Mouse (Mus musculus): ENCODE measurements around the gene Gm37240. TPM values are rescaled to one million over a fixed set of nuclear protein-coding genes. Genes with fewer than 3 reads are reported as not detected.

Gm37240 gene
- total and polyA plus RNA-seq, 3 experiments: not detected

GRCm38 (mm10) chr3:85478731-85479130 lies 408.6 kb downstream of the Gm37240 start:
- H3K9me3 ChIP-seq (replicated peaks): no peaks in the 10 kb centered on the region
- H3K36me3 ChIP-seq (replicated peaks): no peaks in the 10 kb centered on the region
- H3K4me3 ChIP-seq (ENCODE audit: low read depth, low read length): no peak overlapping the region
- no peak for ATAC-seq (ENCODE audit: extremely low read depth, insufficient number of reproducible peaks, low FRiP score, poor library complexity, severe bottlenecking)
- DNase-seq (ENCODE audit: low spot score): no peak
- no peaks in the 10 kb centered on the region for H3K4me1 ChIP-seq (ENCODE audit: insufficient read depth, low read depth, low read length)
- TF ChIP-seq POLR2AphosphoS5 (IDR thresholded peaks at IDR 0.05; ENCODE audit: insufficient replicate concordance, low read depth, low read length): no peak
- no peak for TF ChIP-seq GATA1 (IDR thresholded peaks at IDR 0.05; ENCODE audit: borderline replicate concordance, low read length)
- TF ChIP-seq GATA2 (IDR thresholded peaks at IDR 0.05; ENCODE audit: borderline replicate concordance, low read depth, low read length): no peak
- no peak for TF ChIP-seq CTCF (IDR thresholded peaks at IDR 0.05; ENCODE audit: low read depth, low read length)
- no peak for TF ChIP-seq TAL1 (conservative IDR thresholded peaks at IDR 0.05; ENCODE audit: low read depth, low read length)
- no peaks in the 10 kb centered on the region for H3K27me3 ChIP-seq (ENCODE audit: insufficient read depth, low read length)

- Histone ChIP-seq H3K4me1 (ENCODE audit: insufficient read depth, low read depth, low read length) (no peaks in the 10 kb centered on the region), H3K27me3 (ENCODE audit: insufficient read depth, low read length) (peaks cover 2% of the 10 kb centered on the region), H3K4me3 (ENCODE audit: low read depth, low read length) (no peak overlapping the region), H3K9me3 (replicated peaks) (no peaks in the 10 kb centered on the region), H3K36me3 (replicated peaks) (no peaks in the 10 kb centered on the region)
- DNase-seq (ENCODE audit: low spot score): no peak
- TF ChIP-seq POLR2AphosphoS5 (IDR thresholded peaks at IDR 0.05; ENCODE audit: insufficient replicate concordance, low read depth, low read length) (no peak), CTCF (IDR thresholded peaks at IDR 0.05; ENCODE audit: low read depth, low read length) (no peak), TAL1 (conservative IDR thresholded peaks at IDR 0.05; ENCODE audit: low read depth, low read length) (no peak), GATA2 (IDR thresholded peaks at IDR 0.05; ENCODE audit: borderline replicate concordance, low read depth, low read length) (no peak), GATA1 (IDR thresholded peaks at IDR 0.05; ENCODE audit: borderline replicate concordance, low read length) (no peak)
- ATAC-seq (ENCODE audit: extremely low read depth, insufficient number of reproducible peaks, low FRiP score, poor library complexity, severe bottlenecking): no peak
Observed at GRCm38 (mm10) chr3:85469711-85470110, 417.6 kb downstream of the Gm37240 start.

- H3K9me3 ChIP-seq (replicated peaks): no peaks in the 10 kb centered on the region
- no peak for ATAC-seq (ENCODE audit: extremely low read depth, insufficient number of reproducible peaks, low FRiP score, poor library complexity, severe bottlenecking)
- no peaks in the 10 kb centered on the region for H3K36me3 ChIP-seq (replicated peaks)
- TF ChIP-seq CTCF (IDR thresholded peaks at IDR 0.05; ENCODE audit: low read depth, low read length): no peak
- no peak for TF ChIP-seq POLR2AphosphoS5 (IDR thresholded peaks at IDR 0.05; ENCODE audit: insufficient replicate concordance, low read depth, low read length)
- no peak for TF ChIP-seq GATA1 (IDR thresholded peaks at IDR 0.05; ENCODE audit: borderline replicate concordance, low read length)
- no peak for TF ChIP-seq GATA2 (IDR thresholded peaks at IDR 0.05; ENCODE audit: borderline replicate concordance, low read depth, low read length)
- no peak for TF ChIP-seq TAL1 (conservative IDR thresholded peaks at IDR 0.05; ENCODE audit: low read depth, low read length)
- H3K4me1 ChIP-seq (ENCODE audit: insufficient read depth, low read depth, low read length): no peaks in the 10 kb centered on the region
- H3K4me3 ChIP-seq (ENCODE audit: low read depth, low read length): no peak overlapping the region
- H3K27me3 ChIP-seq (ENCODE audit: insufficient read depth, low read length): peaks cover 2% of the 10 kb centered on the region
- DNase-seq (ENCODE audit: low spot score): no peak
Observed at GRCm38 (mm10) chr3:85468995-85469394, 418.3 kb downstream of the Gm37240 start.

GRCm38 (mm10) chr3:85465283-85466025 lies 421.9 kb downstream of the Gm37240 start:
- no peak overlapping the region for H3K4me3 ChIP-seq (ENCODE audit: low read depth, low read length)
- ATAC-seq (ENCODE audit: extremely low read depth, insufficient number of reproducible peaks, low FRiP score, poor library complexity, severe bottlenecking) (no peak), DNase-seq (ENCODE audit: low spot score) (no peak)
- H3K36me3 ChIP-seq (replicated peaks): no peaks in the 10 kb centered on the region
- H3K27me3 ChIP-seq (ENCODE audit: insufficient read depth, low read length): peaks cover 2% of the 10 kb centered on the region
- TF ChIP-seq TAL1 (conservative IDR thresholded peaks at IDR 0.05; ENCODE audit: low read depth, low read length): no peak
- TF ChIP-seq GATA2 (IDR thresholded peaks at IDR 0.05; ENCODE audit: borderline replicate concordance, low read depth, low read length): no peak
- no peak for TF ChIP-seq CTCF (IDR thresholded peaks at IDR 0.05; ENCODE audit: low read depth, low read length)
- TF ChIP-seq GATA1 (IDR thresholded peaks at IDR 0.05; ENCODE audit: borderline replicate concordance, low read length): no peak
- TF ChIP-seq POLR2AphosphoS5 (IDR thresholded peaks at IDR 0.05; ENCODE audit: insufficient replicate concordance, low read depth, low read length): no peak
- H3K4me1 ChIP-seq (ENCODE audit: insufficient read depth, low read depth, low read length): no peaks in the 10 kb centered on the region
- H3K9me3 ChIP-seq (replicated peaks): no peaks in the 10 kb centered on the region

GRCm38 (mm10) chr3:85460021-85460420 lies 427.3 kb downstream of the Gm37240 start:
- no peaks in the 10 kb centered on the region for H3K27me3 ChIP-seq (ENCODE audit: insufficient read depth, low read length)
- H3K9me3 ChIP-seq (replicated peaks): no peaks in the 10 kb centered on the region
- H3K36me3 ChIP-seq (replicated peaks): no peaks in the 10 kb centered on the region
- DNase-seq (ENCODE audit: low spot score) (no peak), ATAC-seq (ENCODE audit: extremely low read depth, insufficient number of reproducible peaks, low FRiP score, poor library complexity, severe bottlenecking) (no peak)
- no peak overlapping the region for H3K4me3 ChIP-seq (ENCODE audit: low read depth, low read length)
- TF ChIP-seq POLR2AphosphoS5 (IDR thresholded peaks at IDR 0.05; ENCODE audit: insufficient replicate concordance, low read depth, low read length): no peak
- no peak for TF ChIP-seq GATA1 (IDR thresholded peaks at IDR 0.05; ENCODE audit: borderline replicate concordance, low read length)
- no peak for TF ChIP-seq CTCF (IDR thresholded peaks at IDR 0.05; ENCODE audit: low read depth, low read length)
- no peak for TF ChIP-seq TAL1 (conservative IDR thresholded peaks at IDR 0.05; ENCODE audit: low read depth, low read length)
- no peak for TF ChIP-seq GATA2 (IDR thresholded peaks at IDR 0.05; ENCODE audit: borderline replicate concordance, low read depth, low read length)
- H3K4me1 ChIP-seq (ENCODE audit: insufficient read depth, low read depth, low read length): no peaks in the 10 kb centered on the region

- ATAC-seq (ENCODE audit: extremely low read depth, insufficient number of reproducible peaks, low FRiP score, poor library complexity, severe bottlenecking) (no peak), DNase-seq (ENCODE audit: low spot score) (no peak)
- TF ChIP-seq POLR2AphosphoS5 (IDR thresholded peaks at IDR 0.05; ENCODE audit: insufficient replicate concordance, low read depth, low read length) (no peak), GATA1 (IDR thresholded peaks at IDR 0.05; ENCODE audit: borderline replicate concordance, low read length) (no peak), CTCF (IDR thresholded peaks at IDR 0.05; ENCODE audit: low read depth, low read length) (no peak), TAL1 (conservative IDR thresholded peaks at IDR 0.05; ENCODE audit: low read depth, low read length) (no peak), GATA2 (IDR thresholded peaks at IDR 0.05; ENCODE audit: borderline replicate concordance, low read depth, low read length) (no peak)
- no peak overlapping the region for H3K4me3 ChIP-seq (ENCODE audit: low read depth, low read length)
- no peaks in the 10 kb centered on the region for H3K4me1 ChIP-seq (ENCODE audit: insufficient read depth, low read depth, low read length)
- no peaks in the 10 kb centered on the region for H3K36me3 ChIP-seq (replicated peaks)
- H3K27me3 ChIP-seq (ENCODE audit: insufficient read depth, low read length): no peaks in the 10 kb centered on the region
- H3K9me3 ChIP-seq (replicated peaks): no peaks in the 10 kb centered on the region
Observed at GRCm38 (mm10) chr3:85456983-85457382, 430.3 kb downstream of the Gm37240 start.
